Mouse (Mus musculus): ENCODE measurements around the gene Ttll8. TPM values are rescaled to one million over a fixed set of nuclear protein-coding genes. Genes with fewer than 3 reads are reported as not detected.

Gene Ttll8
- polyA plus RNA-seq, 1 experiment = not detected

- Histone ChIP-seq H3K9me3 (peaks cover 15% of the 10 kb centered on the region), H3K36me3 (replicated peaks; ENCODE audit: low read length) (no peaks in the 10 kb centered on the region), H3K4me3 (replicated peaks) (no peak overlapping the region), H3K4me1 (peaks cover 18% of the 10 kb centered on the region), H3K27me3 (replicated peaks) (peaks cover 19% of the 10 kb centered on the region)
- TF ChIP-seq FLI1 (IDR thresholded peaks at IDR 0.05; ENCODE audit: low read length) (no peak), GATA1 (IDR thresholded peaks at IDR 0.05; ENCODE audit: borderline replicate concordance, low read length) (no peak)
Observed at GRCm38 (mm10) chr15:88932667-88933066, 21.6 kb downstream of the Ttll8 start.

- H3K27me3 ChIP-seq (replicated peaks) = peaks cover 55% of the 10 kb centered on the region
- no peaks in the 10 kb centered on the region; the same call in 1 of the 2 replicates for H3K4me1 ChIP-seq
- no peaks in the 10 kb centered on the region for H3K9me3 ChIP-seq
- H3K36me3 ChIP-seq (replicated peaks; ENCODE audit: low read length) = no peaks in the 10 kb centered on the region
- TF ChIP-seq FLI1 (IDR thresholded peaks at IDR 0.05; ENCODE audit: low read length) (no peak), GATA1 (IDR thresholded peaks at IDR 0.05; ENCODE audit: borderline replicate concordance, low read length) (no peak)
- H3K4me3 ChIP-seq (replicated peaks) = no peak overlapping the region
Observed at GRCm38 (mm10) chr15:88921992-88922310, 32.3 kb downstream of the Ttll8 start.

- Histone ChIP-seq H3K27me3 (replicated peaks) (peaks cover 61% of the 10 kb centered on the region), H3K4me3 (replicated peaks) (no peak overlapping the region), H3K4me1 (no peaks in the 10 kb centered on the region; the same call in 1 of the 2 replicates), H3K9me3 (no peaks in the 10 kb centered on the region), H3K36me3 (replicated peaks; ENCODE audit: low read length) (no peaks in the 10 kb centered on the region)
- no peak for TF ChIP-seq FLI1 (IDR thresholded peaks at IDR 0.05; ENCODE audit: low read length)
- TF ChIP-seq GATA1 (IDR thresholded peaks at IDR 0.05; ENCODE audit: borderline replicate concordance, low read length) = no peak
Observed at GRCm38 (mm10) chr15:88921131-88921991, 32.9 kb downstream of the Ttll8 start.

GRCm38 (mm10) chr15:88920065-88920464 is 34.2 kb downstream of the Ttll8 start:
- H3K27me3 ChIP-seq (replicated peaks) = peaks cover 54% of the 10 kb centered on the region
- H3K36me3 ChIP-seq (replicated peaks; ENCODE audit: low read length) = no peaks in the 10 kb centered on the region
- H3K9me3 ChIP-seq = no peaks in the 10 kb centered on the region
- H3K4me1 ChIP-seq = no peaks in the 10 kb centered on the region; the same call in 1 of the 2 replicates
- TF ChIP-seq FLI1 (IDR thresholded peaks at IDR 0.05; ENCODE audit: low read length) (no peak), GATA1 (IDR thresholded peaks at IDR 0.05; ENCODE audit: borderline replicate concordance, low read length) (no peak)
- H3K4me3 ChIP-seq (replicated peaks) = no peak overlapping the region

- Histone ChIP-seq H3K9me3 (no peaks in the 10 kb centered on the region), H3K36me3 (replicated peaks; ENCODE audit: low read length) (no peaks in the 10 kb centered on the region), H3K27me3 (replicated peaks) (peaks cover 53% of the 10 kb centered on the region), H3K4me1 (no peaks in the 10 kb centered on the region), H3K4me3 (replicated peaks) (no peak overlapping the region)
- TF ChIP-seq GATA1 (IDR thresholded peaks at IDR 0.05; ENCODE audit: borderline replicate concordance, low read length) (no peak), FLI1 (IDR thresholded peaks at IDR 0.05; ENCODE audit: low read length) (no peak)
Observed at GRCm38 (mm10) chr15:88919328-88919727, 34.9 kb downstream of the Ttll8 start.

GRCm38 (mm10) chr15:88917126-88917525 is 37.1 kb downstream of the Ttll8 start:
- H3K9me3 ChIP-seq = no peaks in the 10 kb centered on the region
- H3K4me1 ChIP-seq = no peaks in the 10 kb centered on the region
- peaks cover 57% of the 10 kb centered on the region for H3K27me3 ChIP-seq (replicated peaks)
- no peaks in the 10 kb centered on the region for H3K36me3 ChIP-seq (replicated peaks; ENCODE audit: low read length)
- TF ChIP-seq GATA1 (IDR thresholded peaks at IDR 0.05; ENCODE audit: borderline replicate concordance, low read length) (no peak), FLI1 (IDR thresholded peaks at IDR 0.05; ENCODE audit: low read length) (no peak)
- no peak overlapping the region for H3K4me3 ChIP-seq (replicated peaks)

GRCm38 (mm10) chr15:88916366-88916765 is 37.9 kb downstream of the Ttll8 start:
- peaks cover 54% of the 10 kb centered on the region for H3K27me3 ChIP-seq (replicated peaks)
- no peak overlapping the region for H3K4me3 ChIP-seq (replicated peaks)
- TF ChIP-seq FLI1 (IDR thresholded peaks at IDR 0.05; ENCODE audit: low read length) = no peak
- TF ChIP-seq GATA1 (IDR thresholded peaks at IDR 0.05; ENCODE audit: borderline replicate concordance, low read length) = no peak
- no peaks in the 10 kb centered on the region for H3K4me1 ChIP-seq
- H3K36me3 ChIP-seq (replicated peaks; ENCODE audit: low read length) = no peaks in the 10 kb centered on the region
- H3K9me3 ChIP-seq = no peaks in the 10 kb centered on the region

GRCm38 (mm10) chr15:88915046-88915445 is 39.2 kb downstream of the Ttll8 start:
- H3K4me1 ChIP-seq = no peaks in the 10 kb centered on the region
- H3K9me3 ChIP-seq = no peaks in the 10 kb centered on the region
- no peaks in the 10 kb centered on the region for H3K36me3 ChIP-seq (replicated peaks; ENCODE audit: low read length)
- TF ChIP-seq FLI1 (IDR thresholded peaks at IDR 0.05; ENCODE audit: low read length) = no peak
- no peak for TF ChIP-seq GATA1 (IDR thresholded peaks at IDR 0.05; ENCODE audit: borderline replicate concordance, low read length)
- peaks cover 46% of the 10 kb centered on the region for H3K27me3 ChIP-seq (replicated peaks)
- no peak overlapping the region for H3K4me3 ChIP-seq (replicated peaks)

- Histone ChIP-seq H3K4me1 (0 out of 2 replicates have a peak, but pooled peaks cover 1% of the 10 kb centered on the region), H3K4me3 (replicated peaks) (no peak overlapping the region), H3K36me3 (replicated peaks; ENCODE audit: low read length) (no peaks in the 10 kb centered on the region), H3K27me3 (replicated peaks) (peaks cover 32% of the 10 kb centered on the region), H3K9me3 (no peaks in the 10 kb centered on the region)
- TF ChIP-seq GATA1 (IDR thresholded peaks at IDR 0.05; ENCODE audit: borderline replicate concordance, low read length) = no peak
- no peak for TF ChIP-seq FLI1 (IDR thresholded peaks at IDR 0.05; ENCODE audit: low read length)
Observed at GRCm38 (mm10) chr15:88906347-88906746, 47.9 kb downstream of the Ttll8 start.

GRCm38 (mm10) chr15:88904056-88904811 is 50.0 kb downstream of the Ttll8 start:
- 0 out of 2 replicates have a peak, but pooled peaks cover 4% of the 10 kb centered on the region for H3K4me1 ChIP-seq
- peaks cover 48% of the 10 kb centered on the region for H3K27me3 ChIP-seq (replicated peaks)
- H3K36me3 ChIP-seq (replicated peaks; ENCODE audit: low read length) = no peaks in the 10 kb centered on the region
- H3K9me3 ChIP-seq = no peaks in the 10 kb centered on the region
- H3K4me3 ChIP-seq (replicated peaks) = no peak overlapping the region
- no peak for TF ChIP-seq GATA1 (IDR thresholded peaks at IDR 0.05; ENCODE audit: borderline replicate concordance, low read length)
- TF ChIP-seq FLI1 (IDR thresholded peaks at IDR 0.05; ENCODE audit: low read length) = no peak
